Mouse (Mus musculus) hindbrain, embryonic 15.5 days (tissue): ENCODE data around the gene Klf2. TPM values are rescaled to one million over a fixed set of nuclear protein-coding genes. Genes with fewer than 3 reads are reported as not detected.

ENCODE experiments used
- ATAC-seq: fragments of 200-750 bp; cut with Nextera tagmentation; 2 replicates; pipeline ENCODE4 v1.8.0; 2017; ENCODE audit warnings: low read depth, moderate number of reproducible peaks, moderate TSS enrichment; ENCODE audit not compliant: low FRiP score
- H3K27ac ChIP-seq: fragments of 300-500 bp; sonication (generic); replicated peaks from 2 replicates; pipeline ENCODE4 v1.5.1; 2015; ENCODE audit warnings: mild to moderate bottlenecking, inconsistent platforms
- H3K27me3 ChIP-seq: fragments of 300-500 bp; sonication (generic); 2 replicates; pipeline ENCODE4 v1.6.1; 2015; ENCODE audit warnings: control low read depth, inconsistent platforms
- H3K36me3 ChIP-seq: fragments of 300-500 bp; sonication (generic); 2 replicates; pipeline ENCODE4 v1.6.1; 2015; ENCODE audit warnings: control low read depth, inconsistent platforms
- H3K4me1 ChIP-seq: fragments of 300-500 bp; sonication (generic); replicated peaks from 2 replicates; pipeline ENCODE4 v1.6.1; 2015; ENCODE audit warnings: control low read depth, inconsistent platforms
- H3K4me2 ChIP-seq: fragments of 300-500 bp; sonication (generic); 2 replicates; pipeline ENCODE4 v1.6.1; 2015; ENCODE audit warnings: moderate library complexity, mild to moderate bottlenecking, inconsistent platforms
- H3K4me3 ChIP-seq: fragments of 300-500 bp; sonication (generic); 2 replicates; pipeline ENCODE4 v1.5.1; 2015; ENCODE audit warnings: mild to moderate bottlenecking, inconsistent platforms
- H3K9ac ChIP-seq: fragments of 300-500 bp; sonication (generic); 2 replicates; pipeline ENCODE4 v1.6.1; 2015; ENCODE audit warnings: inconsistent platforms
- H3K9me3 ChIP-seq: fragments of 300-500 bp; sonication (generic); 2 replicates; pipeline ENCODE4 v1.6.1; 2016; ENCODE audit warnings: control low read depth, inconsistent platforms
- WGBS: fragments of 180-500 bp; shearing (Covaris S2); methylation state at CpG from one replicate; pipeline ENCODE4 v1.1.7; 2015; 5-methylcytosine and 5-hydroxymethylcytosine counted together
- polyA plus RNA-seq: library from polyadenylated mRNA; unstranded; fragments of >200 nt; fragmentation: Nextera tagmentation; extraction: Ambion mirVana; gene quantifications from 2 replicates; pipeline ENCODE4 v1.2.1, GENCODE M21; 2015

Gene Klf2
- polyA plus RNA-seq, 1 experiment from 2014 or later = 6.9 TPM

DNA sequence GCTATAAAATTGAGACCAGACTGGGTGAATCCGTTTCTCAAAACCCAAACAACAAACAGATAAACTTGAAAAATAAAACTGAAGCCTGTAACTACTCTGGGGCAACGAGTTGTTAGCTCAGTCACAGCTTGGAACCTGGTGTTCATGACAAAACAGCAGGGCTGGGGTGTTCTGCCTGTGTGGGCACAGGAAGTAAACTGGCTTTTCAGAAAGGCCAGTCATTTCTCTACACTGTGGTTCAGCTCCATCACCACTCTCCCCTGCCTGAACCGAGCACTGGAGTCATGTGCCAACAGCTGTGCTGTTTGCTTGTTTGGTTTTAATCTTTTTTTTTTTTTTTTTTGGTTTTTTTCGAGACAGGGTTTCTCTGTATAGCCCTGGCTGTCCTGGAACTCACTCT lies 24.9 kb downstream of the Klf2 start:
- Histone ChIP-seq H3K27me3 (no peaks in the 10 kb centered on the region), H3K4me3 (no peak overlapping the region), H3K4me2 (no peak overlapping the region), H3K36me3 (peaks cover 51% of the 10 kb centered on the region), H3K27ac (no peak overlapping the region), H3K4me1 (no peaks in the 10 kb centered on the region), H3K9ac (no peak overlapping the region), H3K9me3 (no peaks in the 10 kb centered on the region)
- no peak for ATAC-seq
- WGBS = 72% methylated on average over 4 of the region's 4 CpGs

DNA sequence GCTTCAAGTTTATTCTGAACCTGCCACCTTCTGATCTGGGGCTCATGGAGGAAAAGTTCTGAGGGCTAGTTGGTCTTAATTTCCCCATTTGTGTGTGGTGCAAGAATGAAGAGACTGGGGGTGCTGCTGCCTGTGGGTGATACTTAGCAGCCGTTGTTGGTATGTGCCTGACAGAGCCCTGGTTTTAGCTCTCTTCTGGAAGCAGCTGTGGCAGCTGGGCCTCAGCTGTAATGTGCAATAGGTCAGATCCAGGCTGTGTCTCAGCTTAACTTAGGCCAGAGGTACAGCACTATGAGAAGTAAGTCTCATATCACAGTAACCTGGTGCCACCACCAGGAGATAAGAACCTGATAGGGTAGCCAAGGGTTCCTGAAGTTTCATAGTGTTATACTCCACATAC lies 28.7 kb downstream of the Klf2 start:
- no peaks in the 10 kb centered on the region for H3K9me3 ChIP-seq
- WGBS = 96% methylated on average over 1 of the region's 1 CpGs
- no peak overlapping the region for H3K9ac ChIP-seq
- no peaks in the 10 kb centered on the region for H3K27me3 ChIP-seq
- no peak overlapping the region for H3K27ac ChIP-seq
- peaks cover 31% of the 10 kb centered on the region for H3K36me3 ChIP-seq
- no peak overlapping the region for H3K4me3 ChIP-seq
- no peak overlapping the region for H3K4me2 ChIP-seq
- no peaks in the 10 kb centered on the region for H3K4me1 ChIP-seq
- ATAC-seq = no peak

DNA sequence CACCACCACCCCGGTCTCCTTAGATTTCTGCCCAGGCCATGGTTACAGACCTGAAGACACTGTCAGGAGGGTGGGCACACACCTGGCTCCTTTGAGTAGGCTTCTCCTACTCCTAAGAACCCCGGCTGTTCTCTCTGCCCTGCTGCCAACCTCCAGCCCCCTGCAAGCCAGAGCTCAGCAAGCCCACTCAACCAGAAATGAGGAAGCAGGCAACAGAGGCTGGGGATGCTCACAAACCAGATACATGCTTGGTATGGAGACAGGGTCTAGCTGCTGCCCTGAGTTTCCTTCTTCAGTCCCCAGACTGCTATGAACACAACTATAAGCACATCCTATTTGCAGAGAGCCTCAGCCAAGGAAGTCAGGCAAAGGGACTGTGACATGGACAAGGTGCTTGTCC lies 29.3 kb downstream of the Klf2 start:
- no peak for ATAC-seq
- H3K4me1 ChIP-seq = no peaks in the 10 kb centered on the region
- no peaks in the 10 kb centered on the region for H3K27me3 ChIP-seq
- H3K4me3 ChIP-seq = no peak overlapping the region
- H3K36me3 ChIP-seq = peaks cover 29% of the 10 kb centered on the region
- no peak overlapping the region for H3K9ac ChIP-seq
- H3K9me3 ChIP-seq = no peaks in the 10 kb centered on the region
- WGBS = 94% methylated on average over 2 of the region's 2 CpGs
- H3K27ac ChIP-seq = no peak overlapping the region
- H3K4me2 ChIP-seq = no peak overlapping the region

DNA sequence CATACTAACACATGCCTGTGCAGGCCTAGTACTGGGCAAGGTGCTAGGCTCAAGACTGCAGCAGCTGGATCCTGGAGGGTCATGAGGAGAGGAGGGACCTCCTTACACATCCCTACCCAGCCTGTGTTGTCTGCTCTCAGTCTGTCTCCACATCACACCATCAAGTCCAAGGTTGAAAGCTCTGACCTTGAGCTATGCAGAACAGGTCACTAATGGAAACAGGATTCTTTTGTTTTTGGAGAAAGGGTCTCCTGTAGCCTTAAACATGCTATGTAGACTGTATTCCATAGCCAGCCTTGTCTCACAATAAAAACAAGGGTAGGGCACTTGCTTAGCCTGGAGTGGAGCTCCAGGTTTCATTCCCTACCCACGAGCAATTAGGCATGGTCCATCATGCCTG lies 30.1 kb downstream of the Klf2 start:
- Histone ChIP-seq H3K9me3 (no peaks in the 10 kb centered on the region), H3K4me2 (no peak overlapping the region), H3K9ac (no peak overlapping the region), H3K27ac (no peak overlapping the region), H3K36me3 (peaks cover 24% of the 10 kb centered on the region), H3K4me1 (no peaks in the 10 kb centered on the region), H3K4me3 (no peak overlapping the region), H3K27me3 (no peaks in the 10 kb centered on the region)
- WGBS = 90% methylated on average over 1 of the region's 1 CpGs
- ATAC-seq = no peak

DNA sequence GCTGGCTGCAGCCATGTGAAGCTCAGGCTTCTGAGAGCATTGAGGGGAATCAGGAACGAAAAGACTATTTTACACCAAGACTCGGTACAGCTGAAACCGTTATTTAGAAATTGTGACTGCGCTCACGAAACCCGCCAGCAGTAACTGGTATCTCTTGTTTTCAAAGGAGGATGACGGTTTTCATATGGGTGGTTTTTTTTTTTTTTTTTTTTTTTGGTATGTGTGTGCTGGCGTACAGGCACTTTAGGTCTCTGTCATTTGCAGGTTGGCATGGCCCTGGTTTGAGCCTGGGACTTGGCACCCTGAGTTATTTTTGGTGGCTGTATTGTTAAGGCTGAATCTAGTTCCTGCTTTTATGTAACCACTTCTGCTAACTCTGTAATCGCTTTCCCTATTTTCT lies 31.0 kb downstream of the Klf2 start:
- Histone ChIP-seq H3K4me2 (no peak overlapping the region), H3K9me3 (no peaks in the 10 kb centered on the region), H3K9ac (no peak overlapping the region), H3K4me1 (no peaks in the 10 kb centered on the region), H3K36me3 (peaks cover 21% of the 10 kb centered on the region), H3K27me3 (no peaks in the 10 kb centered on the region), H3K4me3 (no peak overlapping the region), H3K27ac (no peak overlapping the region)
- no peak for ATAC-seq
- 90% methylated on average over 9 of the region's 9 CpGs for WGBS

DNA sequence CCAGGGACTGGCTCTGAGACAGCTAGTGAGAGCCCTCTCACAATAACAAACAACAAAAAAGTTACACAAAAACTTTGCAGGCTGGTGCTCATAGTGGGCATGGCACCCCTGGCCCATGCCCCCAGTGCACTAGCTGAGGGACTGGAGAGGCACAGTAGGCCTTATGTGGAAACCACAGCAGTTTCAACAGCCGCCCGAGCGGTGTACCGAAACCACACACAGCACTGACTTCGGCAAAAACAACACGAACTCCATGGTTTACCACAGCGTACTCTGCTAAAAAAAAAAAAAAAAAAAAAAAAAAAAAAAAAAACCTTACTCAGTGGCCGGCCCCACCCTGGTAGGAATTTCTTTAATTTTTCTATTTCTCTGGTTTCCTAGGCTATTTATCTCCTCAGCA lies 31.9 kb downstream of the Klf2 start:
- Histone ChIP-seq H3K9me3 (no peaks in the 10 kb centered on the region), H3K4me3 (no peak overlapping the region), H3K9ac (no peak overlapping the region), H3K27me3 (no peaks in the 10 kb centered on the region), H3K36me3 (peaks cover 18% of the 10 kb centered on the region), H3K27ac (no peak overlapping the region), H3K4me2 (no peak overlapping the region), H3K4me1 (no peaks in the 10 kb centered on the region)
- WGBS = 96% methylated on average over 8 of the region's 8 CpGs
- no peak for ATAC-seq

DNA sequence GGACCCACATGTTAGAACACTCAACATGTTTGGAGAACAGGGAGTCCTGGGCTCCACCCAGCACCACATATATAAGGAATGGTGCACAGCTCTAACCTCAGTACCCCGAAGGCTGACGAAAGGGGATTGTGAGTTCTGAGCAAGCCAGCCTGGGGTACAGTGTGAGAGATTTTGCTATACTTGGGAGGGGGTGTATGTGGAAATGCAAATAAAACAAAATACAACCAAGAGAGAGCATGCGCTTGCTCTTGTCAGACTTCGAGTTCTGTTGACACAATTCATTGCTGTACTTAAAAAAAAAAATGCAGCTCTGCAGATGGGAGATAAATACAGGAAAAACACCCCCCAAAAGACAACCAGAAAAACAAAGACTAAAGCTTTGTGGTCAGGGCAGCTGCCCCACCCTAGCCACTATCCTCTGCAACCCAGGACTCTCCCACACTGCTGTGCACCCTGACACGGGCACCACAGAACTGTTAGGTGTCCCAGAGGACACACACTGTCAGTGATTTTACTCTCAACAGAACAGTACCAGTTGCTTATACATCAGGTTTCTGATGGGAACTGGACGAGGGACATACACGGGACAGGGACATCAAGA lies 32.7 kb downstream of the Klf2 start:
- no peak overlapping the region for H3K4me2 ChIP-seq

DNA sequence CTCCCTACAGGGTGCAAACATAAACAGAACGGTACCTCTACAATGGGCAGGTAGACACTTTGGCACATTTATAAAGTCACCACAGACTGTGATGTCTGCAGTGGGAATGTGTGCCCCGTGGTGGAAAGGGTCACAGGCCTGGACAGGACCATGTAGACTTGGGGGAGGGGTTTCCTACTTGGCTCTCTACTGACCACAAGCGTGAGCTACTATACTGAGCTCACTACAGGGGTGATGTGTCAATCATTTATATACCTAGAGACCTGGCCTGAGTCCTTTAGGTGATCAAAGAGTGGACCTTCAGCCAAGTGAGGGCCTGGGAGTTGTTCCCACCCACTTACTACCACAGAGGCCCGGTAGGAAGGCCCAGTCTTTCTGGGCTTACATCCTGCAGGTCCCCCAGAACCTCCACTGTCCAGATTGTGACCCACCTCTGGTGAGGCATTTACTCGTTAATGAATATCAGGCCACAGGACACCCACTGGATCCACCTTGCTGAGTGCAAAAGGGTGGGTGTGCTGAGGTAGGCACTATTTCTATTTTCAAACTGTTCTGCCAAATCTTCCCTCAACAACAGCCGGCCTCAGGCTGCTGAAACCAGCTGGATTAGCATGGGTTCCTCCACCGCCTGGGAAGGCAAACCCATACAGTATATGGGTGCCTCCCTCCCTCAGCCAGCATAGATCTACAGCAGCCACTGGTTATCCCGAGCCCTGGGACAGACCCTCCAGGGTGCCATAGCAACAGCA lies 34.3 kb downstream of the Klf2 start:
- WGBS = 81% methylated on average over 8 of the region's 8 CpGs
- ATAC-seq = no peak
- Histone ChIP-seq H3K4me3 (no peak overlapping the region), H3K4me1 (no peaks in the 10 kb centered on the region), H3K4me2 (no peak overlapping the region), H3K36me3 (peaks cover 36% of the 10 kb centered on the region), H3K9ac (no peak overlapping the region), H3K27ac (no peak overlapping the region), H3K27me3 (no peaks in the 10 kb centered on the region), H3K9me3 (no peaks in the 10 kb centered on the region)

More for the DNA sequence above, 32.7 kb downstream of the Klf2 start:
- no peak overlapping the region for H3K9ac ChIP-seq
- no peaks in the 10 kb centered on the region for H3K4me1 ChIP-seq
- H3K36me3 ChIP-seq = peaks cover 23% of the 10 kb centered on the region
- no peak overlapping the region for H3K4me3 ChIP-seq
- H3K9me3 ChIP-seq = no peaks in the 10 kb centered on the region
- no peaks in the 10 kb centered on the region for H3K27me3 ChIP-seq
- WGBS = 94% methylated on average over 7 of the region's 7 CpGs
- H3K27ac ChIP-seq = no peak overlapping the region
- ATAC-seq = no peak

DNA sequence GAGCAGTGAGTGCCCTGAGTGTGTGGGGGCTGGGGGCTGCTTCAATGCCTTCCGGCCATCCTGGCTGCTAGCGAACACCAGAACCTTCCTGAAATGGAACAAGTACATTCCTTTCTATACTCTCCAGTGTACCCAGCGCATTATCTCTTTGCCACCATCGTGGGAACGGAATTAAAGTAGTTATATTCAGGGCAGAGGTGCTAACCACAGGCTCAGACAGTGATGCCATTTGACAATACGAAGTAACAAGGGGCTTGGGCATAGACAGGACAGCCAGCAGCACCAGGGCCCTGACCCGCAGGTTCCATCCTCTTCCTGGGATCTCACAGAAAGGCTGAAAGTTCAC lies 34.8 kb downstream of the Klf2 start:
- peaks cover 35% of the 10 kb centered on the region for H3K36me3 ChIP-seq
- no peaks in the 10 kb centered on the region for H3K4me1 ChIP-seq
- no peak overlapping the region for H3K9ac ChIP-seq
- WGBS = 89% methylated on average over 7 of the region's 7 CpGs
- H3K4me2 ChIP-seq = no peak overlapping the region
- H3K27me3 ChIP-seq = no peaks in the 10 kb centered on the region
- no peak for ATAC-seq
- H3K9me3 ChIP-seq = no peaks in the 10 kb centered on the region
- no peak overlapping the region for H3K27ac ChIP-seq
- H3K4me3 ChIP-seq = no peak overlapping the region

DNA sequence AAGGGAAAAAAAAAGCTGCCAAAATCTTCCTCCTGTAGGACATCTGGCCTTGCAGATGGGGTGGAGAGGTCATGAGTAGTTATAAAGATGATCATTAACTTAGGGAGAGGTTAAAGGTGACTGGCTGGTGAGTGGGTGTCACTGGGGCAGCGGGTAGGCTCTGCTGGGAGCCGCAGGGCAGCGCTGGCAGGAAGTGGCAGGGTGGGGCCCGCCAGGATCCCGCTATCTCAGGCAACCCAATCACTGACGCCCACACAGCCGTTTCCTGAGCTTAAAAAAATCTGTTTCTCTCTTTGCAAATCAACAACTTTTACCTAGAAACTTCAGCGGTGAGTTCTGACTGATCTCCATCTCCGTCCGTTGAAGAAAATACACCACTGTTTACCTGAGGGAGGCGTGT lies 35.4 kb downstream of the Klf2 start:
- Histone ChIP-seq H3K9ac (no peak overlapping the region), H3K4me2 (no peak overlapping the region), H3K36me3 (peaks cover 39% of the 10 kb centered on the region), H3K27ac (no peak overlapping the region), H3K9me3 (no peaks in the 10 kb centered on the region), H3K4me1 (no peaks in the 10 kb centered on the region), H3K4me3 (no peak overlapping the region), H3K27me3 (no peaks in the 10 kb centered on the region)
- WGBS = 85% methylated on average over 11 of the region's 11 CpGs
- ATAC-seq = no peak

DNA sequence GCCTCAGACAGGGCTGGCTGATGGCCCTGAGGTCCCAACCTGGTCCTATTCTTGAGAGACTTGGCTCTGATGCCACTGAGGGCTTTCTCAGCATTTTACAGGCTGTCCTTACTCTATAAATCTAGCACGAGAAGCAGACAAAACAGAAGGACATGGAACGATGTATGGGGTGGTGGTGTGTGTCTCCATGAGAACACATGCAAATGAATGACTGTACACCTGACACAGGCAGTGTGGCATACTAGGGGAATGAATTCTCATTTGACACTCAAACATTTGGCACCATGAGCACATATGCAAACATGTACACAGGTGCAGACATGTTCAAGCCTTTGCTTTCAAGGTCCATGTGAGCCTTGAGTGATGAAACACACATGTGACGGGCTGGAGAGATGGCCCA lies 37.8 kb downstream of the Klf2 start:
- Histone ChIP-seq H3K4me3 (no peak overlapping the region), H3K27me3 (no peaks in the 10 kb centered on the region), H3K4me2 (no peak overlapping the region), H3K9ac (no peak overlapping the region), H3K27ac (no peak overlapping the region), H3K4me1 (no peaks in the 10 kb centered on the region), H3K9me3 (no peaks in the 10 kb centered on the region), H3K36me3 (peaks cover 46% of the 10 kb centered on the region)
- WGBS = 93% methylated on average over 3 of the region's 3 CpGs
- ATAC-seq = no peak

DNA sequence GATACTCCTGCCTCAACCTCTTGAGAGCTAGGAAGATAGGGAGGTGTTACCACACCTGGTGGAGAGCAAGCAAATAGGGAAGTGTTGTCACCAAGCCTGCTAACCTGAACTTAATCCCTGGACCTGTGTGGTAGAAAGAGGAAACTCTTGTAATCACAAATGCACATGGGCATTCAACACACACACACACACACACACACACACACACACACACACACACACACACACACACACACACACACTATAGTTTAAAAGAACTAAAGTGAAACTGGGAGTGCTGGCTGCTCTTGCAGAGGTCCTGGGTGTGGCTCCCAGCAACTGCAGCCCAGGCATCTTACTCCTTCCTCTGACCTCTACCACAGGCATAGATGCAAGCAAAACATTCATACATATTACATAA lies 41.3 kb downstream of the Klf2 start:
- Histone ChIP-seq H3K9ac (no peak overlapping the region), H3K9me3 (no peaks in the 10 kb centered on the region), H3K27me3 (no peaks in the 10 kb centered on the region), H3K4me2 (no peak overlapping the region), H3K27ac (no peak overlapping the region), H3K36me3 (peaks cover 53% of the 10 kb centered on the region), H3K4me3 (no peak overlapping the region), H3K4me1 (no peaks in the 10 kb centered on the region)
- ATAC-seq = no peak

DNA sequence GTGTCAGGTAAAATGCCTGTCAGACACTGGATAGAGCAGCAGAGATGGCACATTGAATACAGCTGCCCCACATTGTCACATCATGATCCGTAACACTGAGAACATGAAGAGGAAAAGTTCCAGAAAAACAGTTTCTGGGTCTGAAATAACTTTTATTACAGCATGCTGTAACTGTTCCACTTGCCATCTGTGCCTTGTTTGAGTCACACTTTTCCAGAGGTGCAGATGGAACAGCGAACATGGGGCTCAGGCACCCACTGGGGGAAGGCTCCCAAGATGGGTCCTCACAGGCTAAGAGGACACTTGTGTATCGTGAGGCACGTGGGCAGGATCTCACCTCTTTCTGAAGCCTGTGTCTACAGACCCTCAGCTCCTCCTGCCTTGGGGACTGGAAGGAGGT lies 43.9 kb downstream of the Klf2 start:
- H3K9me3 ChIP-seq = no peaks in the 10 kb centered on the region
- WGBS = 93% methylated on average over 4 of the region's 4 CpGs
- H3K27me3 ChIP-seq = no peaks in the 10 kb centered on the region
- H3K27ac ChIP-seq = no peak overlapping the region
- no peaks in the 10 kb centered on the region for H3K4me1 ChIP-seq
- no peak for ATAC-seq
- H3K4me2 ChIP-seq = no peak overlapping the region
- no peak overlapping the region for H3K9ac ChIP-seq
- H3K36me3 ChIP-seq = peaks cover 51% of the 10 kb centered on the region
- H3K4me3 ChIP-seq = no peak overlapping the region
